Mouse (Mus musculus) forebrain, embryonic 14.5 days (tissue): Measurements from ENCODE around the gene Srl. TPM values are rescaled to one million over a fixed set of nuclear protein-coding genes. Genes with fewer than 3 reads are reported as not detected.

ENCODE experiments used
- ATAC-seq: fragments of 200-750 bp; cut with Nextera tagmentation; 2 replicates; pipeline ENCODE4 v1.8.0; 2017; ENCODE audit warnings: mild to moderate bottlenecking, moderate library complexity
- DNase-seq: peaks from one replicate; pipeline ENCODE4 v3.0.0-alpha.2; 2015; ENCODE audit warnings: low spot score
- H3K27ac ChIP-seq: fragments of 300-500 bp; sonication (generic); 2 replicates; pipeline ENCODE4 v1.5.1; 2014; ENCODE audit warnings: low read depth, mild to moderate bottlenecking, control low read depth, low read length, moderate library complexity
- H3K27me3 ChIP-seq: fragments of 300-500 bp; sonication (generic); replicated peaks from 2 replicates; pipeline ENCODE4 v1.6.1; 2014; ENCODE audit warnings: low read length, control low read depth, mixed read lengths; ENCODE audit not compliant: control insufficient read depth, insufficient read depth
- H3K36me3 ChIP-seq: fragments of 300-500 bp; sonication (generic); 2 replicates; pipeline ENCODE4 v1.6.1; 2014; ENCODE audit warnings: low read length, control low read depth; ENCODE audit not compliant: control insufficient read depth, insufficient read depth
- H3K4me1 ChIP-seq: fragments of 300-500 bp; sonication (generic); 2 replicates; pipeline ENCODE4 v1.6.1; 2014; ENCODE audit warnings: antibody characterized with exemption, low read length, control low read depth; ENCODE audit not compliant: control insufficient read depth, insufficient read depth
- H3K4me2 ChIP-seq: fragments of 300-500 bp; sonication (generic); 2 replicates; pipeline ENCODE4 v1.6.1; 2014; ENCODE audit warnings: mild to moderate bottlenecking, control low read depth, low read length
- H3K4me3 ChIP-seq: fragments of 300-500 bp; sonication (generic); 2 replicates; pipeline ENCODE4 v1.5.1; 2014; ENCODE audit warnings: low read depth, low read length, control low read depth
- H3K9ac ChIP-seq: fragments of 300-500 bp; sonication (generic); 2 replicates; pipeline ENCODE4 v1.6.1; 2014; ENCODE audit warnings: mild to moderate bottlenecking, low read length, control low read depth, moderate library complexity
- H3K9me3 ChIP-seq: fragments of 300-500 bp; sonication (generic); replicated peaks from 2 replicates; pipeline ENCODE4 v1.6.1; 2016; ENCODE audit warnings: low read length, control low read depth, mixed read lengths; ENCODE audit not compliant: control insufficient read depth
- WGBS: fragments of 180-500 bp; shearing (Covaris S2); extraction: QIAGEN DNeasy Blood & Tissue Kit; methylation state at CpG from one replicate; pipeline ENCODE4 v1.1.7; 2014; 5-methylcytosine and 5-hydroxymethylcytosine counted together
- polyA plus RNA-seq: library from polyadenylated mRNA; unstranded; fragments of >200 nt; fragmentation: Nextera tagmentation; extraction: Ambion mirVana; gene quantifications from 2 replicates; pipeline ENCODE4 v1.2.1, GENCODE M21; 2014

Gene Srl
- polyA plus RNA-seq, 1 experiment from 2014 or later: 34.1 TPM

GRCm38 (mm10) chr16:4519157-4519556 lies 22.5 kb downstream of the Srl start:
- Histone ChIP-seq H3K9ac (no peak overlapping the region), H3K4me3 (no peak overlapping the region), H3K4me2 (no peak overlapping the region), H3K36me3 (no peaks in the 10 kb centered on the region), H3K27ac (no peak overlapping the region), H3K27me3 (no peaks in the 10 kb centered on the region), H3K4me1 (no peaks in the 10 kb centered on the region), H3K9me3 (no peaks in the 10 kb centered on the region)
- ATAC-seq: no peak
- WGBS: 49% methylated on average over 4 of the region's 4 CpGs
- DNase-seq: no peak

GRCm38 (mm10) chr16:4517906-4518305 lies 23.7 kb downstream of the Srl start:
- Histone ChIP-seq H3K4me2 (no peak overlapping the region), H3K4me3 (no peak overlapping the region), H3K36me3 (no peaks in the 10 kb centered on the region), H3K4me1 (no peaks in the 10 kb centered on the region), H3K9ac (no peak overlapping the region), H3K27me3 (no peaks in the 10 kb centered on the region), H3K27ac (no peak overlapping the region), H3K9me3 (no peaks in the 10 kb centered on the region)
- no peak for ATAC-seq
- WGBS: 73% methylated on average over 2 of the region's 2 CpGs
- DNase-seq: no peak

GRCm38 (mm10) chr16:4514383-4514782 lies 27.2 kb downstream of the Srl start:
- DNase-seq (no peak), ATAC-seq (no peak)
- no peak overlapping the region for H3K4me2 ChIP-seq
- H3K4me3 ChIP-seq: no peak overlapping the region
- no peaks in the 10 kb centered on the region for H3K36me3 ChIP-seq
- H3K9ac ChIP-seq: no peak overlapping the region
- WGBS: 89% methylated on average over 3 of the region's 3 CpGs
- H3K9me3 ChIP-seq: no peaks in the 10 kb centered on the region
- H3K27ac ChIP-seq: no peak overlapping the region
- H3K27me3 ChIP-seq: no peaks in the 10 kb centered on the region
- no peaks in the 10 kb centered on the region for H3K4me1 ChIP-seq

- no peak overlapping the region for H3K4me3 ChIP-seq
- no peak overlapping the region for H3K4me2 ChIP-seq
- no peaks in the 10 kb centered on the region for H3K36me3 ChIP-seq
- WGBS: 78% methylated on average over 3 of the region's 3 CpGs
- H3K9me3 ChIP-seq: no peaks in the 10 kb centered on the region
- no peaks in the 10 kb centered on the region for H3K27me3 ChIP-seq
- no peaks in the 10 kb centered on the region for H3K4me1 ChIP-seq
- DNase-seq (no peak), ATAC-seq (no peak)
- no peak overlapping the region for H3K27ac ChIP-seq
- H3K9ac ChIP-seq: no peak overlapping the region
Measured at GRCm38 (mm10) chr16:4512661-4513438, 28.8 kb downstream of the Srl start.

GRCm38 (mm10) chr16:4511371-4511770 lies 30.2 kb downstream of the Srl start:
- Histone ChIP-seq H3K4me2 (no peak overlapping the region), H3K27me3 (no peaks in the 10 kb centered on the region), H3K27ac (no peak overlapping the region), H3K9me3 (no peaks in the 10 kb centered on the region), H3K36me3 (no peaks in the 10 kb centered on the region), H3K4me3 (no peak overlapping the region), H3K9ac (no peak overlapping the region), H3K4me1 (no peaks in the 10 kb centered on the region)
- DNase-seq (no peak), ATAC-seq (no peak)
- 90% methylated on average over 2 of the region's 2 CpGs for WGBS

GRCm38 (mm10) chr16:4506181-4506580 lies 35.4 kb downstream of the Srl start:
- no peak for DNase-seq
- Histone ChIP-seq H3K9ac (no peak overlapping the region), H3K4me1 (no peaks in the 10 kb centered on the region), H3K9me3 (no peaks in the 10 kb centered on the region), H3K4me3 (no peak overlapping the region), H3K27ac (no peak overlapping the region), H3K36me3 (no peaks in the 10 kb centered on the region), H3K27me3 (no peaks in the 10 kb centered on the region), H3K4me2 (no peak overlapping the region)
- 84% methylated on average over 3 of the region's 3 CpGs for WGBS
- no peak for ATAC-seq

- no peak overlapping the region for H3K9ac ChIP-seq
- WGBS: 93% methylated on average over 1 of the region's 1 CpGs
- DNase-seq (no peak), ATAC-seq (no peak)
- no peak overlapping the region for H3K4me3 ChIP-seq
- H3K27ac ChIP-seq: no peak overlapping the region
- no peaks in the 10 kb centered on the region for H3K9me3 ChIP-seq
- no peak overlapping the region for H3K4me2 ChIP-seq
- no peaks in the 10 kb centered on the region for H3K4me1 ChIP-seq
- no peaks in the 10 kb centered on the region for H3K27me3 ChIP-seq
- no peaks in the 10 kb centered on the region for H3K36me3 ChIP-seq
Measured at GRCm38 (mm10) chr16:4503495-4503894, 38.1 kb downstream of the Srl start.

GRCm38 (mm10) chr16:4502568-4502967 lies 39.0 kb downstream of the Srl start:
- Histone ChIP-seq H3K9me3 (no peaks in the 10 kb centered on the region), H3K36me3 (no peaks in the 10 kb centered on the region), H3K27me3 (no peaks in the 10 kb centered on the region), H3K4me3 (no peak overlapping the region), H3K4me1 (no peaks in the 10 kb centered on the region), H3K4me2 (no peak overlapping the region), H3K27ac (no peak overlapping the region), H3K9ac (no peak overlapping the region)
- DNase-seq (no peak), ATAC-seq (no peak)

- no peaks in the 10 kb centered on the region for H3K27me3 ChIP-seq
- no peak for ATAC-seq
- no peak overlapping the region for H3K9ac ChIP-seq
- H3K4me3 ChIP-seq: no peak overlapping the region
- no peak overlapping the region for H3K4me2 ChIP-seq
- WGBS: 91% methylated on average over 3 of the region's 3 CpGs
- H3K36me3 ChIP-seq: no peaks in the 10 kb centered on the region
- no peak for DNase-seq
- H3K9me3 ChIP-seq: no peaks in the 10 kb centered on the region
- no peak overlapping the region for H3K27ac ChIP-seq
- H3K4me1 ChIP-seq: no peaks in the 10 kb centered on the region
Measured at GRCm38 (mm10) chr16:4501703-4502102, 39.9 kb downstream of the Srl start.
